Mouse (Mus musculus): Measurements from ENCODE around the gene Pde4dip.

Gene Pde4dip

DNA sequence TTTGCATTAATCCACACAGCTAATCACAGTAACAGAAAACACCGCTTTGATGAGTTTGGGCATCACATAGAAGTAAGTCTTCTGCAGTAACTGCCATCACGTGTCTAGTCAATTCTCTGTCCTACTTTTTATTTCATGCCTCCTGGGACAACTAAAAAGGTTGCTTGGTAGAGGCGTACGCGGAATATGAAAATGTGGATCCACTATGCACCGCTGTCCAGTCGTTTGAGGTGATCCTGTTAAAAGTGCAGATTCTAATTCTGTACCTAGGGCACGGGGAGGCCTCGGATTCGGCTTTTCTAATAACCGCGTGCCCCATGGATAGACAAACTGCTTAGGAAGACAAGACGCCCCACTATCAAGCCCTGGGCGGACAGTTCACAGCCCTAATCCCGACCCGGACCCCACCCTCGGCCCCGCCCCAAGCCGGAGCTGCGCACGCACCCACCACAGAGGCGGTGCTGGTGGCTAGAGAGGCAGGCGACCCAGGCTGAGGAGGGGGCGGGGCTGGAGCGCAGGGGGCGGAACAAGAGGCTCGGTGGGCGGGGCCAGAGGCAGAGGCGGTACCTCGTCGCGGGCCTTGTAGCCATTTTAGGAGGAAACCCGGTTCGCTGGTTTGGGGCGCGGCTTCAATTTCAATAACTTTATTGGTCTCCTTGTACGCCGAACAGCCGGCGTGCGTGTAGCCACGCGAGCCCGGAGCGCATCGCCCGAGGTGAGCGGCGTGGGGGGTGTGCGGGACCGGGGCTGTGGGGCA is 230.7 kb downstream of the Pde4dip start, which contains the start of gene Prkab2:
Gene Prkab2 (plus strand): TSS at position 539 of the 757 bp plus-strand sequence.
- peak; percentile 94 to 96 for DNase-seq (ENCODE audit: low read depth in 1 of 2, low spot score in 2 of 2)

DNA sequence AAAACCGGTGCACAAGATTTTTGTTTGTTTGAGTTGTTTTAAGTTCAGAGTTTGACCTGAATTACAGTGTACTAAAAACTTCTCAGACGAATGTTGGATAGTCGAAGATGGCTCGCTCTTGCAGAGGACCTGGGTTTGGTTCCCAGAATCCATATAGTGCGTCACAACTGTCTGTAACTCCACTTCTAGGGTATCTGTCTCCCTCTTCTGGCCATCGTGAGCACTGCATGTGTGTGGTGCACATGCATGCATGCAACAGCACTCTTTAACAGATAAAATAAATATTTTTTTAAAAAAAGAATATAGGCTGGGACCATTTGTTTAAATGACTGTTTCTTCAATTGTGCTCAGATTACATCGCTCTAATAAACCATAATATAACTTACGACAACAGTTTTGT is 233.6 kb downstream of the Pde4dip start:
- DNase-seq (ENCODE audit: low read depth in 1 of 2, low spot score in 2 of 2) = peak in 1 of 2 experiments; percentile 16

DNA sequence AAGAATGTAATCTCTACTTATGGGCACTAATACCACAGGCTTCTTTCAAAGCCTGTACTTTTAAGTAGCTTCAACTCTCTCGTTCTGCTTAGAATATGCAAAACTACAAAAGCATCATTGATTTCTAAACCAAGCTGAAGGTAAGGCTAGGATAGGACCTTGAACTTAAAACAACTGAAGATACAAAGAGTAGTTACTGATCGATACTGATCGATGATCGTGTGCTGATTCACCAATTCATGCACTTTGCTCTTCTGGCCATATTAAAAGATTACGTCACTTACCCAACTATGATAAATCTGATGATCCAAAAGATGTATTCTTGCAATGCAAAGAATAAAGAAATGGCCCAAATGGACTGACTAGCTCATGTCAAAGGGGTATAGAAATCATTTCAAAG is 234.7 kb downstream of the Pde4dip start:
- no peak for DNase-seq (ENCODE audit: low read depth in 1 of 2, low spot score in 2 of 2)

DNA sequence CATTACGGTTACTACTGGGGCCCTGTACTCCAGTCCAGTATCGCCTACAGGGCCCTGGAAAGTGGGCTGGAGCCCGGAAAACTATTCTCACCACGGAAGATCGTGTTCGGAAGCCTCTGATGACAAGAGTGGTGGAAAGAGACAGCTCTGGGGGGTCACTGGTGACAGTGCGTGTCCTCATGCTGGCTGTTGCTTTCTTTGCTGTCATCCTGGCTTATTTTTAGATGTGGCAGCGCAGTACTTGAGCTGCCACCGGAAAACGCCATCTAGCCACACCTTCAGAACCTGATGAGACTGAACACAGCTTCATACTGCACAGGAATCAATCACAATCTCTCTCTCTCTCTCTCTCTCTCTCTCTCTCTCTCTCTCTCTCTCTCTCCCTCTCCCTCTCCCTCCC is 236.9 kb downstream of the Pde4dip start:
- no peak for DNase-seq (ENCODE audit: low read depth in 1 of 2, low spot score in 2 of 2)

DNA sequence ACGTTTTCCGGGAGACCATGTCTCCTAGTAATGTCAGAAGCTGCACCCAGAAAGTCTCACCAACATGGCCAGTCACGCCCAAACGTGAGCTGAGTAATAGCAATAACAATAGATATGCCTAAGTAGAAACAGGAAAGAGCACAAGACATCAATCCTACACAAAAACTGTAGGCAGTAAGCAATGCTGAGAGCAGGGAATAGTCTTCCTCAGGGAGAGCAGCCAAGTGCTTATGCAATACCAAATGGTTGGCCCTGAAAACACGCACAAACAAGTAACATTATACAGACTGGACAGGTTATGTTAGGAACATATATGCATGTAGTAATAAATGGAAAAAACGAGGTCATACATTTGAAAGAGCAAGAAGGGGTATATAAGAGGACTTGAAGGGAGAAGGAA is 239.0 kb downstream of the Pde4dip start:
- DNase-seq (ENCODE audit: low read depth in 1 of 2, low spot score in 2 of 2) = no peak

DNA sequence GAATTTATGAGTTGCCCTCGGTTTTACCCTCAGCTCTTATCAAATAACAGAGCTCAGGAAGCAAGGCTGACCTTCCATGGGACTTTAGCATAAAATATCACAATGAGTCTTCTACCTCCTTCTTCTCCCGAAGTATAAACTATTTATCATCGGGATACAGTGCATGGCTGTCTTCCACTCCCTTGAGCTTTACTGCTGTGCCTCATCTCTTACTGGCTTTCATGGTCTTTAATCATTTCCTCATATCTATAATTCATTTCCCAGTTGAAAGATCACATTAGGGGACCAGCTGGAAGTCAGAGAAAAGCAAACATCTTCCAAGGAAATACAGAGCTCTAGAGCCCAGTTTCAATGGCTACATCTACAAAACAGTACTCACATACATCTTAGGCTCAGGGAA is 239.5 kb downstream of the Pde4dip start:
- no peak for DNase-seq (ENCODE audit: low read depth in 1 of 2, low spot score in 2 of 2)

DNA sequence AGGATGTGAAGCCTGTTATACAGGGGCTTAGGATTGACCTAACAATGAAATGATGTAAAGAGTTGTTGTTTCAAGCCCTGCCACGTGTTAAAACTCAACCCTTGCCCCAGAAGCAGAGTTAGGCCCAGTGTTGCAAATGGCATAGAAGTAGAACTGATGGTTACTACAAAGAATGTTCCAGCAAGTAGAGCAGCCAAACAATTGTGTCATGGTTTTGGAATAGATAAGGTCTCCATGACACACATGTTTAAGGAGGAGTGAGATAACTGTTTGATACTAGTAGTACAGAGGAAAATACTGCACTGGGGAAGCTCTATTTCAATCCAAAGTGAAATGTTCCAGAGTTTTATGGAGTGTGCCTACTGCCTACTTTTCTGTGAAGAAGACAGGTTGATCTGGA is 240.0 kb downstream of the Pde4dip start:
- no peak for DNase-seq (ENCODE audit: low read depth in 1 of 2, low spot score in 2 of 2)

DNA sequence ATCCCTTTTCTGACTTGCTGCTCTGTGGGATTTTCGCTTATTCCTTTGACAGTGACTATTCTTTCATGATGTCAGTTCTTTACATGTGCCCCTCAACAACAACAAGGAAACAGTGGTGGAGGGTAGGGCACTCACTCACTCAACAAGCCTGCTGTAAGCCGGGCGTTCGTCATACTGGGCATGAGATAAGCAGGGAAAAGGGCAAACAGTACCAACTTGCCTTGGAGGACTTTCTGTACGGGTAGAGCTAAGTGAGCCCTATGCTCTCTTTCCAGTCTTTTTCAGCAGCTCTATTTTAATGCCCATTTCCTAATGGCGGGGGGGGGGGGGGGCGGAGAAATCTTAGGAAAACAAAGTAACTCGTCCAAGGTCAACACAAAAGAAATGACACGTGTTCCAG is 246.5 kb downstream of the Pde4dip start:
- no peak for DNase-seq (ENCODE audit: low read depth in 1 of 2, low spot score in 2 of 2)

DNA sequence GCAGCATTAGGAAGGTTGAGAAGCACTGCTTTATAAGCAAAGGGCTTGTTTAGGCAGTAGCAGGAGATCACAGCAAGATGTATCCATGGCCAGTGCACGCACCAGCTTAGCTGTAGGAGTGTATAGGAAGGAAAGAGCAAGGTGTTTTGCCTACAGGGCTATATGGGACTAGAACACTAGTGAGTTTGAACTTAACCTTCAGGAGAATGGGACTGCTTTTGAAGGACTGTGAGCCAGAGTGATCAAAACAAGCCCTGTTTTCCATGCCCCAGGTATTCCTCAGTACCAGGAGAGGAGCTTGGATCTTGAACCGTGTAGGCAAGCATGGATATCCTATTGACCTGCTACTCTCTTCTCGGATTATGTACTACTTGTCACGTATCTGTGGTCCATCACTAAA is 247.1 kb downstream of the Pde4dip start:
- DNase-seq (ENCODE audit: low read depth in 1 of 2, low spot score in 2 of 2) = no peak
